Mouse (Mus musculus) megakaryocyte-erythroid progenitor cell, adult 5-6 weeks (primary cell): Measurements from ENCODE around the gene Lmo4. TPM values are rescaled to one million over a fixed set of nuclear protein-coding genes. Genes with fewer than 3 reads are reported as not detected.
A peak's percentile ranks its signal among the peaks of the same experiment; 100 is the strongest.

Experiments used
- ATAC-seq: replicated peaks from 2 replicates; pipeline ENCODE4 v1.8.0; 2016; ENCODE audit warnings: mild to moderate bottlenecking, inconsistent platforms; ENCODE audit not compliant: severe bottlenecking, poor library complexity, low FRiP score, low TSS enrichment
- total RNA-seq, 2 experiments: library from RNA; stranded (forward) in 1 of 2; stranded (reverse) in 1 of 2; fragments of 200-1000, 215-1000 nt in 1 of 2; fragments of >200 nt in 1 of 2; fragmentation: Nextera tagmentation in 1 of 2; gene quantifications; 2 replicates each; pipeline ENCODE4 v1.2.3; 2014 to 2017

Gene Lmo4
- 23.9 and 27.0 TPM in 2 replicates for total RNA-seq (2014; fragmentation: Nextera tagmentation)
- 18.7 and 18.9 TPM in 2 replicates for total RNA-seq (2017)

DNA sequence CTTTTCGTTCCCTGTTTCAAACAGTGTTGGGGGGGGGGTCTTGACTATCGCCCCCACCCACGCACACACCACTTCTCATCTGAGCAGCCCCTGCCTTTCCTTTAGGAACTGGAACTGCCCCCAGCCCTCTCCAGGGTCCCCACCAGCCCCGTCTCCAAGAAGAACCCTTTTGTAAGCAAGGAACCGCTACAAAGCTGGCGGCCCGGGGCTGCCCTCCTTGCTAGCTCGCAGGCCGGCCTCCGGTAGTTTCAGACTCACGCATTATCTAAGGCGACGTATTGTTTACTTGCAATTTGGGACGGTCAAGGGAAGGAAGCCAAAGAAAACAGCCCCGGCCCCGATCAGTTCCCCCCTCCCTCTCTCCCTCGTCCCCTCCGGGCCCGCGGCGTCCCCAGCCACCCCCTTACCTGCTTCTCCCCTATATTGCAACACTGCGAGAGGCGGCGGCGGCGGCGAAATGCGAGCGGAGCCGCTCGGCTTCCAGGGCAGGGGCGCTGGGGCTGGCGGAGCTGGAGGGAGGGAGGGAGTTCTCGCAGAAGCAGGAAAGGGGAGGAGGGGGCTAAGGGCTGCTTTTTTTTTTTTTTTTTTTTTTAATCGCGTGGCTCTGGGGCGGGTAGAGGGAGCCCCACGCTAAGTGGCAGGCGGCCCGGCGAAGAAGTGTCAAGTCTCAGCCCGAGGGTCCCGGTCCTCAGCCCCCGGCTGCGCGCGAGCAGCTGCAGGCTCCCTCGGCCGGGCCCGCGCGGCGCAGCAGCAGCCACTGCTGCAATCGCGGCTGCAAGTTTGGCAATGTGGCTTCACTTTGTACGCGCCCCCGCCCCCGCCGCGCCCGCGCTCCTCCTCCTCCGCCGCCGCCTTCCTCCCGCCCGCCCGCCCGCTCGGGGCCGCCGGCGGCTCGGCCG lies at the start of gene Lmo4:
Gene Lmo4, minus strand, starts transcription at position 808 of the 899 bp plus-strand sequence.
- ATAC-seq: peak; percentile 50

DNA sequence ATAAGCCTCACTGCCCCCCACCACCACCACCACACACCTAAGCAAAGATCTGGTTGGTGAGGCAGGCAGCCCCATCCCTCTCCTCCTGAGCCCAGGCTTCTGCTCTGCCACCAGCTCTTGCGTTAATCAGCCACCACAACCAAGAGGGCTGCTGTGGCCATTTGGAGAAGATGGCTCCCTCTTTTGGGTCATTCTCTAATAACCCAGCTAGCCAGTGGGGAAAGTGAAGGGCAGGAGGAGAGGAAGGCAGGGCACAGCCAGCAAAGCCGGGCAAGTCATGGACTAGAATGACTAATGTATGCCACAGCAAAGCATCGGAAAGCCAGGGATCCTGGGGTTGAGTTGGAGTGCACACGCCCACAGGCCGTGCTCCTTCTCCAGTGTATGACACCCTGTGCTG lies 49.3 kb upstream of the Lmo4 start:
- ATAC-seq: no peak

DNA sequence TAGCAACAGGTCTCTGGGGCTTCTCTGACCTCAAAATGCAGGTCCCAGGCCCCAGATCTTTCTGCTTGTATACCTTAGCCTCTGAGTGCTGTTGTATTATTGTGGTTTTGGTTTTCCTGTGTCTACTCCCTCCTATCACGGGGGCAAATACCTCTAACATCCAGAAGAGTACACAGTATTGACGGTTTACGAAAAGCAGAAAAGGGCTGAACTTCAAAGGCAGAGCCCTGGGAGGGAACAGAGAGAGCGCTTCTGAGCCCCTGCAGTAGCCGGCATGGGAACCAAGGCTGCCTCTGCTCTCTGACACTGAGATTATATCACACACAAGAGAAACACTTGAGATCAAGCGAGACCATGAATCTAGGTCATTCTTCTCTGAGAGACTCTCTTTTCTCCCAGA lies 48.0 kb upstream of the Lmo4 start:
- ATAC-seq: no peak

DNA sequence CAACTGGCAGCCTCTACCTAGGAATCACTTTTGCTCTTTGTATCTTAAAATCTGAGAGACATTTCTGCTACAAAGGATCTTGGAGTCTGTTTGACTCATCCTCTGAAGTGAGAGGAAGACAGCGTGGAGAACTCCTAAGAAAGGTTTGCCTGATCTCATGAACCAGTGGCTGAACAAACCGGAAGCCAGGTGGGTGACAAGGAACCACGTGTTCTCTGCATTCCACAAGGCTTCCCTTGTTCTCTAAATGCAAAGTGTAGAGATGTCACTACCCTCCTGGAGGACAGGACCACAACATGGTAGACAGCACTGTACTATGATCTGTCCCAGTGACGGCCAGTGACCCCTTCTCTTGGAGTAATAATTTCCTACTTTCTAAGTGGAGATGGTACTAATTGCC lies 47.1 kb upstream of the Lmo4 start:
- no peak for ATAC-seq

DNA sequence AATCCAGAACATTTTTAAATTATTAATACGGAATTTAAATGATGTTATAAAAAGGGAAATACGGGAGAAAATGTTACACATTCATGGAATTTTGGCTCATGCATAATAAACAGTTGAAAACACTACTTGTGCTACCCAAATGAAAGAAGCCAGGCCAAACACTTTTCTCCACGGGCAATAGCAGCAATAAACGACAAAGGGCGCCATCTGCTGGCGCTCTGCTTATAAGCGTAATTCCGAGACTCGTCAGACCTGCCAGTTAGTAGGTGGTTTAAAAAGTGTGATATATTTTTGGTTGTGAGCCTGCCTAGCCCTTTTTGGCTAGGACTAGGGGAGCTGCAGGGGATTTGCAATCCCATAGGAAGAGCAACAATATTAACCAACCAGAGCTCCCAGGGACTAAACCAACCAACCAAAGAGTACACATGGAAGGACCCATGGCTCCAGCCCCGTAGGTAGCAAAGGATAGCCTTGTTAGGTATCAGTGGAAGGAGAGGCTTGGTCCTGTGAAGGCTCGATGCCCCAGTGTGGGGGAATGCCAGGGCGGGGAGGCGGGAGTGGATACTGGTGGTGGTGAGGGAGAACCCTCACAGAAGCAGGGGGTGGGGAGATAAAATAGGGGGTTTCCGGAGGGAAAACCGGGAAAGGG lies 37.1 kb upstream of the Lmo4 start:
- peak; percentile 86 for ATAC-seq

DNA sequence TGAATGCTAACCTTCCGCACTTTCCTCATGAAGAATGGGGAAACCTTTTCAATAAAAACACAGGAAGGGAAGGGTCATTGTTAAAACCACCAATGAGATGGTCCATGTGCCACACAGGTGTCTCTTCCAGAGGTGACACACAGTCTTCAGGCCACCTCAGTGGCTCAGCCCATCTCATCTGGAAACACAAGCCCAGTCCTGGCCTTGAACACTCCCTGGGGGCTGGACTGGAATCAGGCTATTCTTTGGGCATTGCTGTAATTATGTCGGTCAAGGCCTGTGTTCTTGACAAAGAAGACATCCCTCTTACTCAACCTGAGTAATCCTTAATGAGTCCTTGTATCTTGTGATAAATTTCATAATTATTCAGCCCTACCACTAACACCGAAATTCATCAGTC lies 36.1 kb upstream of the Lmo4 start:
- no peak for ATAC-seq

DNA sequence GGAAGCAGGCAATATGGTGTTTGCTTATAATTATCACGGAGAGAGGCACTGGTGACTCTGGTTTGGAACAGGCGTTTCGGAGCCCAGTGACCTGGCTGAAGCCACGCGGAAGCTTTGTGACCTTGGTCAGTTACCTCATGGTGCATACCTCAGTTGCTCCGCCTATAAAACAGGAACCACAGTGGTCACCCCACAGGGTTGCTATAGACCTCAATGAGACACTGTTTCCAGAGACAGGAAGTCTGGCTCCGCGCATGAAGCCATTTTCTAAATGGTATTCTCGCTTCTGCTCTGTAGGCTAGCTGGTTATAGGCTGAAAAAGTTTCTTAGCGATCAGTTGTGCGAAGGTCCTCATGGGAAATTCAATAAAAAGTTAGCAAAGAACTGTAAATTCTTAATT lies 33.5 kb upstream of the Lmo4 start:
- no peak for ATAC-seq

DNA sequence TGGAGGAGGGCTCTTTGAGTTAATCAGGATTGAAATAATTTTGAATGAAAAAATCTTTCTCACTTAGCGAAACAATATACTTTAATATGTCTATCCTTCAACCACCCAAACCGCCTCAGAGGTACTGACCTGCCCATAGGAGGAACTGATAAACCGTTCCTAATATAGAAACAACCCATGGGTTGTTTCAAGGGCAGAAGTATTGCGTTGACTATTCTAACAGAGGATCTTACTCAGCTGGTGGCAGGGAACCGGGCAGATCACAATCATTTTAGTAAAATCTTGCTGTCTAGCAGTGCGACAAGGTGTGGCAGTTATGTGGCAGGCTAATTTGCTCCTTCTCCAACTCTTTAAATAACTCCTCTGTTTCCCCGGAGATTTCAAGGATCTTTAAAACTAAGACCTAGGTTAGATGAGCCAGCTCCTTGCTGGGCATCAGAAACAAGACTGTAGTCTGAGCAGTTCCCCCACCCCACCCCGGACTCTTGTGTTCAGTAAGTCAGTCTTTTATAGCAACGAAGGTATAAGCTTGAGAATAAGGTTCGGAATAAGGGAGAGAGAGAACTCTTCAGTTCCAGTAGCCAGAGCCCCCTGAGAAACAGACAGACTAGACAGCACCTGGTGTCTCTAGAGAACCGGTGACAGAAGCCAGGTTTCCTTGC lies 27.5 kb upstream of the Lmo4 start:
- 0 out of 2 replicates have a peak, but pooled peaks have one; percentile 30 for ATAC-seq

DNA sequence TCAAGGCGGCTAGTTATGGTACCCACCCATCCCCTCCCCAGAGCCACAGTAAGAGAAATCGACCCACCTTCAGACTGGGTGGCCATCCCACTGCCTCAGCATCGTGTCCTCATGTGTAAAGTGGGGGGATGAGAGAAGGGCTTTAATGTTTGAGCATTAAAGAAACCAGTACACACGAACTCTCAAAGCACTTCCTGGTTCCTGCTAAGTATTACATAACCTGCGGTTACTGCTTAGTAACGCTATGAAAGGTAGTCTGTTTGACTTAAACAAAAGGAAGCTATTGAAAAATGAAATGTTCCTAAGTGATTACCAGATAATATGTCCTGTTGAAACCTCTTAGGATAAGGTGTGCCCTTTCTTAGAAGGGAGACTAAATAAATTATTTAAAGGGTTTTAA lies 26.9 kb upstream of the Lmo4 start:
- 0 out of 2 replicates have a peak, but pooled peaks have one; percentile 39 for ATAC-seq

DNA sequence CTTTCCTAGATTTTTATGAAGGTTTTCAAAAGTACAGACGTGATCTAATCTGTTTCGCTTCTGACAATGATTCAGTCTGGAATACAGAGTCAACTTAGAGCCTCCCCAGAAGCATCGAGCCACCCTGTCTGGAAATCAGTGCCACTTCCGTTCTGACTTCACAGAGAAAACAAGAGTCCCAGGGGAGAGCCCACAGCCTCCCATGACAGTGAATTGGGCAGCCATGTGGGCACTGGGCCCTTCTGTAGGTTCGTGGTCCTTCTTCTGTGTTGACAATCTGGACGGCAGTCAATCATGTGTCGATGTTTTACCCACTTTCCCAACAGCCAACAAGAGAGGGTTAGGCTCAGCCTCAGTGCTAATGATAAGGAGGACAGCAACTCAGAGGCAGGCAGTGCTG lies 26.4 kb upstream of the Lmo4 start:
- ATAC-seq: no peak

DNA sequence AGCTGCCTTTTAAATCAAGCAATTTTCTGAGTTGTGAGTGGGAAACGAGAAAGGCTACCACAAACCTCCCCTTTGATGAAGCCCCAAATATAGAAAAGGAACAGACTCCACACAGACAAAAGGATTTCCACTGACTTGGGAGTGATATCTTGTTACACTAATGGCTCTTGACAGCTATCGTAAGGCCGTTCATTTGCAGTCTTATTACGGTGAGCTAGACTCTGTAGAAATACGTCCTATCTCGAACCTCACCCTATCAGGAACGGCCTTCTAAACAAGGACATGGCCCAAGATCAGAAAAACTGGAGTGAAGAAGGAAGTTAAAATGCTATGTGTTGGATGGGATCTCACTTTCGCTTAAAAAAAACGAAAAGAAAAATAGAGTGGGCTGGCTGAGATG lies 25.0 kb upstream of the Lmo4 start:
- no peak for ATAC-seq

DNA sequence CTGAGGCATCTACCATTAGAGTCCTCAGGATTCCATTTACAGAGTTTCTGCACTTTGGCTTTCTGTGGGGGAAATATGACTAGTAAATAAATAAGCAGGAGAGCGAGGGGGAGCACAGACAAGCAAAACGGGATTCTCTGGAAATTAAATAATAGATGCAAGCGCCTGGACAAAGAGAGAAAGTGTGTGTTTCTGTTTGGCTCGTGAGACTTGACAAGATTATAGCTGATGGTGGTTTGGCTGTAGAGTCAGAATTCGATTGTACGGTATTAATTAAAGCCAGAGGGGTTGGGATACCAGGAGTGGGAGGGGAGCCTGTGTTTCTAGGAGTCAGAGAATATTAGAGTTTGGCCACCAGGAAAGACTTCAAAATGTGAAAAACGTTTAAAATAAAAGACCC lies 24.3 kb upstream of the Lmo4 start:
- no peak for ATAC-seq

DNA sequence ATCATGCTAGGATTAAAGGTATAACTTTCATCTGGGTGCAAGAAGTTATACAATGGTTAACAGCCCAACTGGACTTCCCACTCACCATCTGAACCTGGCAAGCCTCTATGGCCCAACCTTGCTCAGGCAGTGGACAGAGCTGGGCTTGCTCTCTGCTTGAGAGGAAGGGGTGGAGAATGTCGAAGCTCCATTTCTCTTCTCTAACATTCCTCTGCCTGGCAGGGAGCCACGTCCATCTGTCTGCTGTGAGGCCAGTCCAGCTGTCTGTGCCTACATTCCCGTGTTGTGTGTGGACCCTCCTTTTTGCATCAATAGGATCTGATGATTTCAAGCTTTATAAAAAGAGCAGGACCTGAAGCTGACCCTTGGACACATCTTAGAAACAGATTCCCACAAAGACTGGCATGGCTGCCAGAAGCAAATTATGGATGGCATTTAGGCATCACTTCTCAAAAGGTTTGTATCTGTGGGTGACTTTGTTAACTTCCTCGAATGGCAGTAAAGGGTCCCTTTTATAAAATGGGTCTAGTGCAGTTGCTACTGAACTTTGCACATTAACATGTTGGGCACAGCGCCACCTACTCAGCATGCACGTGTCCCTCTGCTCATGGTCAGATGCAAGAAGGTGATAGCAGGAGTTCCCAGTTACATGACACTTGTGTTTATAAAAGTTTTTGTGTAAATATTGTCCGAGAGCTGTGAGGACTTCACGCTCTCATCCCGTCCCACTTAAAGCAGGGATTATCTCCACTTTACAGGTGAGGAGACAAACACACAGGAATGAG lies 20.6 kb upstream of the Lmo4 start:
- peak; percentile 74 for ATAC-seq

DNA sequence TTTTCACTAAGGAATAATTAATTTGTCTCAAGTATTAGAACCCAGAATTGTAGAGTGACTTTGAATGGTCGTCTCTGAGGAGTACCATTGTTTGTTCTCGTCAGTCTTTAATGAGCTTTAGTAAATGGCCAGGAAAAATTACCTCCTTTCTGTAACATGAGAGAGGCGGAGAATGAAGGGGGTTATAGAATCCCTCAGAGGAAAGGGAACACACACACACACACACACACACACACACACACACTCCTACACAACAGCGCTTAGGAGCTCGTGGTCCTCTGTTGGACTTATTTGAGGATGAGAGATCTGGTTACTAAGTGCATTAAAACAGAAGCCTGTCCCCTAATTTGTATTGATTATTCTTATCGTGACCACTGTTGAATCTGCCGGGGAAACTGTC lies 19.6 kb upstream of the Lmo4 start:
- no peak for ATAC-seq

DNA sequence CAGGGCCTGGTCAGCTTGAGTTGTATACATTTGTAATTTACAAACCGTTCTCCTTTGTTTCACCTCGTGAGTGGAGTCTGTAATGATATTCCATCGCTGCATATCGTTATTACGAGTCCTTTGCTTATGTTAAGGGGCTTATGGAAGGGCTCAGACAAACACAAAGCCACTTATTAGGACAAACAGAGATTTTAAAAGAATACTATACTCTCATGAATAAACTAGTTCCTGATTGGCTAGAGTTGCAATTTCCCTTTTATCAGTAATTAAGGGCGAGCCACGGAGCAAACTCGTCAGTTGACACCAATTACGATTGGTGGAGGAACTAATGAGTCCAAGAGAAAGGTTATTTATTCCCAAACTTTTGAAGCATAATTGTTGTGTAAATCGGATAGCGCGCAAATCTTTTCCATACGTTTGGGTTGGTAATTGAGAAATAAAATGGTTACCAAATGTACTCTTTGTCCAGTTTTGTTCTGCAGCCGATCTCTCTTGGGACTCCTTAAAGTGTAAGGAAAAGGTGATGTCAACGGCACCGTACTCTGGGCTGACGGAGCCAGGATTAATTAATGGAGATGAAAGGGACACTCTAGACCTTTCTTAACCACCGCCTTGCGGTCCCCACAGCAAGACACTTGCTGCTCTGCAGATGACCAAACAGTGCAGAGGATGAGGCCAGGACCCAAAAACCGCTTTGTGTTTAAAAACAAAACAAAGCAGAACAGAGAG lies 18.5 kb upstream of the Lmo4 start:
- ATAC-seq: no peak

DNA sequence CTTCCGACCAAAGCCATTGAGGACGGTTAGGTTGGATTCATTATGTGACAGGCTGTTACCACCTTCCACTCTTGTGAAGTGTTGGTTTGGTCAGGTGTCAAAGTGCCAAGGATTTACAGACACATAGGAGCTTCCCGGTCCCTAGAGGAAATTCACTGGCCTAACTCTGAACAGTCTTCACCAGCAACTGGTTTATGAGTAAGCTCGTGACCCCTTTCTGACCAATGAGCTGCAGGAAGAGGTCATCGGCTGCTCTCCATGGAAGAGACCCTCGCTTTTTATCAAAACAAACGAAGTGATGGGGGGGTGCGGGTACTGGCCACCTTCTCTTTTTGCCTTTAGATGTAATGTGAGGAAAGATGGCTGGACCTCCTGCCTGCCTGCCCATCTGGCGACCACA lies 17.4 kb upstream of the Lmo4 start:
- no peak for ATAC-seq

DNA sequence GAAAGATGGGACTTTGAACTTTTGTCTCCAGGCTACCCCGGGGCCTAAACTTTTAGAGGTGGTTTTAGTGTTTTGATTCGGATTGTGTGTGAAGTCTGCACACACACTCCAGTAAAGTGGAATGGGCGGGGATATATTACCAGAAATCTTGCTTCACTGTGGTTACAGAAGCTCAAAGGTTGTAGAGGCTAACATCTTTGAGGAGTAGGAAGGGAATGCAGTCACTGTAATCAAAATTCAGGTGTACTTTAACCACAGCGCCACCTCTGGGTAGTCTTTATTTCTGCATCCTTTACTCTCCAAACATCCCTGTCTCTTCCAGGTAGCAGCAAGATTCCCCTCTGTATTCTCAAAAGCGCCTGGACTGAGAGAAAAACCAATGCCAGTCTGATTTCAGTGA lies 2.5 kb upstream of the Lmo4 start:
- peak; percentile 54 for ATAC-seq

DNA sequence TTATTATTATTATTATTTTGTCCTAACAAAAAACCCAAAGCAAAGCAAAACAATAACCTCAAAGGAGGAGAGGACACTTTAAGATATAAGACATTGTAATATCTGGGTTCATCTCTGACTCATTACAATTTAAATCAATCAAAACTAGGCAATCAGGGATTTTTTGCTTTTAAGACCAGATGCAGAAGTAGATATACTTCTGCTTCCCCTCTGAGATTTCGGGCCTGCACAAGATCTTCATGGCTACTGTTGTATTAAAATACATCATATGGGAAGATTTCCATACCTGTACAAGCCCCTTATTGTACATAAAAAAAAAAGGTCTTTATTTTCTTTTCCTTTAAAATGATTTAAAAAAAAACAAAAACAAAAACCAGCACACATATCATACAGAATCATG lies 1.9 kb upstream of the Lmo4 start:
- no peak for ATAC-seq

DNA sequence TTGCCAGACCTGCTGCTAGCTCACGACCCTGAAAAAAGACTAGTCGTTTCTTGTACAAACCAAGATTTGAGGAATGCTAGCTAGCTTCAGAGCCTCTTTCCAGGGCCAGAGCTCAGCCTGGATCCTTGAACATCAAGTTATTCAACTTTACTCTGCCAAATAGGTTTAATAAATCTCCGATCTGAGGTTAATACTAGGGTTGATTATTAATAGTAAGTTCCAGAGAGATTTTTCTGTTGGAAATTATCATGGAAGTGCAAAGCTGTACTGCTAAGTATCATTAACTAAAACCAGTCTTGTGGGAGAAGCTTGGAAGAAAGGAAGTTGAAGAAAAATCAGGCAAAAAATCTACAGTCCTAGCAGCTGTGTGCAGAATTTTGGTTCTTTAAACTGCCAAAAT lies 1.2 kb upstream of the Lmo4 start:
- no peak for ATAC-seq
